Mouse (Mus musculus): ENCODE data around the gene Zbtb7a. TPM values are rescaled to one million over a fixed set of nuclear protein-coding genes. Genes with fewer than 3 reads are reported as not detected.

Zbtb7a gene
- polyA plus RNA-seq, 1 experiment from 2014 or later, result 25.5 TPM

GRCm38 (mm10) chr10:81143157-81143633 is 8.2 kb downstream of the Zbtb7a start:
- H3K4me2 ChIP-seq (ENCODE audit: low read depth, low read length), result no peak overlapping the region
- no peaks in the 10 kb centered on the region for H3K9me3 ChIP-seq (replicated peaks; ENCODE audit: control insufficient read depth, low read length)
- peaks cover 46% of the 10 kb centered on the region for H3K4me1 ChIP-seq (ENCODE audit: control insufficient read depth, insufficient read depth, low read length)
- H3K4me3 ChIP-seq (ENCODE audit: low read length), result no peak overlapping the region
- ATAC-seq (replicated peaks; ENCODE audit: extremely low read depth, insufficient read depth, low FRiP score), result no peak
- WGBS, result 84% methylated on average over 7 of the region's 7 CpGs
- no peaks in the 10 kb centered on the region for H3K27me3 ChIP-seq (ENCODE audit: control insufficient read depth, insufficient read depth, low read length)
- H3K27ac ChIP-seq (ENCODE audit: low read length), result no peak overlapping the region
- H3K36me3 ChIP-seq (ENCODE audit: control insufficient read depth, insufficient read depth), result peaks cover 38% of the 10 kb centered on the region
- no peak overlapping the region; the same call in 1 of the 2 replicates for H3K9ac ChIP-seq (ENCODE audit: low read length)

- H3K36me3 ChIP-seq (ENCODE audit: control insufficient read depth, insufficient read depth), result peaks cover 45% of the 10 kb centered on the region
- H3K4me2 ChIP-seq (ENCODE audit: low read depth, low read length), result no peak overlapping the region
- no peak overlapping the region for H3K9ac ChIP-seq (ENCODE audit: low read length)
- H3K4me1 ChIP-seq (ENCODE audit: control insufficient read depth, insufficient read depth, low read length), result peaks cover 40% of the 10 kb centered on the region
- 94% methylated on average over 52 of the region's 52 CpGs for WGBS
- no peaks in the 10 kb centered on the region for H3K27me3 ChIP-seq (ENCODE audit: control insufficient read depth, insufficient read depth, low read length)
- H3K27ac ChIP-seq (ENCODE audit: low read length), result no peak overlapping the region
- no peak for ATAC-seq (replicated peaks; ENCODE audit: extremely low read depth, insufficient read depth, low FRiP score)
- no peak overlapping the region for H3K4me3 ChIP-seq (ENCODE audit: low read length)
- no peaks in the 10 kb centered on the region for H3K9me3 ChIP-seq (replicated peaks; ENCODE audit: control insufficient read depth, low read length)
Measured at GRCm38 (mm10) chr10:81143845-81144437, 8.9 kb downstream of the Zbtb7a start.

GRCm38 (mm10) chr10:81144667-81145066 is 9.6 kb downstream of the Zbtb7a start:
- H3K36me3 ChIP-seq (ENCODE audit: control insufficient read depth, insufficient read depth), result peaks cover 52% of the 10 kb centered on the region
- peaks cover 32% of the 10 kb centered on the region for H3K4me1 ChIP-seq (ENCODE audit: control insufficient read depth, insufficient read depth, low read length)
- WGBS, result 77% methylated on average over 27 of the region's 27 CpGs
- H3K4me2 ChIP-seq (ENCODE audit: low read depth, low read length), result no peak overlapping the region
- no peak overlapping the region for H3K27ac ChIP-seq (ENCODE audit: low read length)
- no peak for ATAC-seq (replicated peaks; ENCODE audit: extremely low read depth, insufficient read depth, low FRiP score)
- no peak overlapping the region for H3K9ac ChIP-seq (ENCODE audit: low read length)
- no peaks in the 10 kb centered on the region for H3K9me3 ChIP-seq (replicated peaks; ENCODE audit: control insufficient read depth, low read length)
- H3K4me3 ChIP-seq (ENCODE audit: low read length), result no peak overlapping the region
- H3K27me3 ChIP-seq (ENCODE audit: control insufficient read depth, insufficient read depth, low read length), result no peaks in the 10 kb centered on the region

- ATAC-seq (replicated peaks; ENCODE audit: extremely low read depth, insufficient read depth, low FRiP score), result no peak
- H3K9me3 ChIP-seq (replicated peaks; ENCODE audit: control insufficient read depth, low read length), result no peaks in the 10 kb centered on the region
- H3K4me2 ChIP-seq (ENCODE audit: low read depth, low read length), result no peak overlapping the region
- no peaks in the 10 kb centered on the region for H3K27me3 ChIP-seq (ENCODE audit: control insufficient read depth, insufficient read depth, low read length)
- H3K36me3 ChIP-seq (ENCODE audit: control insufficient read depth, insufficient read depth), result peaks cover 54% of the 10 kb centered on the region
- H3K4me1 ChIP-seq (ENCODE audit: control insufficient read depth, insufficient read depth, low read length), result peaks cover 26% of the 10 kb centered on the region
- H3K4me3 ChIP-seq (ENCODE audit: low read length), result no peak overlapping the region
- no peak overlapping the region for H3K9ac ChIP-seq (ENCODE audit: low read length)
- WGBS, result 91% methylated on average over 6 of the region's 6 CpGs
- H3K27ac ChIP-seq (ENCODE audit: low read length), result no peak overlapping the region
Measured at GRCm38 (mm10) chr10:81145307-81145706, 10.3 kb downstream of the Zbtb7a start.

- no peak overlapping the region for H3K4me3 ChIP-seq (ENCODE audit: low read length)
- peaks cover 21% of the 10 kb centered on the region for H3K4me1 ChIP-seq (ENCODE audit: control insufficient read depth, insufficient read depth, low read length)
- no peaks in the 10 kb centered on the region for H3K9me3 ChIP-seq (replicated peaks; ENCODE audit: control insufficient read depth, low read length)
- H3K27me3 ChIP-seq (ENCODE audit: control insufficient read depth, insufficient read depth, low read length), result no peaks in the 10 kb centered on the region
- ATAC-seq (replicated peaks; ENCODE audit: extremely low read depth, insufficient read depth, low FRiP score), result no peak
- no peak overlapping the region for H3K27ac ChIP-seq (ENCODE audit: low read length)
- H3K9ac ChIP-seq (ENCODE audit: low read length), result no peak overlapping the region
- no peak overlapping the region for H3K4me2 ChIP-seq (ENCODE audit: low read depth, low read length)
- 86% methylated on average over 7 of the region's 7 CpGs for WGBS
- H3K36me3 ChIP-seq (ENCODE audit: control insufficient read depth, insufficient read depth), result peaks cover 54% of the 10 kb centered on the region
Measured at GRCm38 (mm10) chr10:81145778-81146177, 10.8 kb downstream of the Zbtb7a start.

GRCm38 (mm10) chr10:81146296-81146695 is 11.3 kb downstream of the Zbtb7a start:
- ATAC-seq (replicated peaks; ENCODE audit: extremely low read depth, insufficient read depth, low FRiP score), result no peak
- H3K27me3 ChIP-seq (ENCODE audit: control insufficient read depth, insufficient read depth, low read length), result no peaks in the 10 kb centered on the region
- H3K4me3 ChIP-seq (ENCODE audit: low read length), result no peak overlapping the region
- no peak overlapping the region for H3K27ac ChIP-seq (ENCODE audit: low read length)
- H3K4me1 ChIP-seq (ENCODE audit: control insufficient read depth, insufficient read depth, low read length), result peaks cover 16% of the 10 kb centered on the region
- 76% methylated on average over 4 of the region's 4 CpGs for WGBS
- peaks cover 54% of the 10 kb centered on the region for H3K36me3 ChIP-seq (ENCODE audit: control insufficient read depth, insufficient read depth)
- no peak overlapping the region for H3K9ac ChIP-seq (ENCODE audit: low read length)
- H3K9me3 ChIP-seq (replicated peaks; ENCODE audit: control insufficient read depth, low read length), result no peaks in the 10 kb centered on the region
- no peak overlapping the region for H3K4me2 ChIP-seq (ENCODE audit: low read depth, low read length)

- H3K27ac ChIP-seq (ENCODE audit: low read length), result no peak overlapping the region
- no peak overlapping the region for H3K4me3 ChIP-seq (ENCODE audit: low read length)
- no peak overlapping the region for H3K9ac ChIP-seq (ENCODE audit: low read length)
- peaks cover 60% of the 10 kb centered on the region for H3K36me3 ChIP-seq (ENCODE audit: control insufficient read depth, insufficient read depth)
- 73% methylated on average over 6 of the region's 6 CpGs for WGBS
- no peaks in the 10 kb centered on the region for H3K27me3 ChIP-seq (ENCODE audit: control insufficient read depth, insufficient read depth, low read length)
- H3K9me3 ChIP-seq (replicated peaks; ENCODE audit: control insufficient read depth, low read length), result no peaks in the 10 kb centered on the region
- H3K4me1 ChIP-seq (ENCODE audit: control insufficient read depth, insufficient read depth, low read length), result peaks cover 5% of the 10 kb centered on the region; the same call in 1 of the 2 replicates
- no peak overlapping the region for H3K4me2 ChIP-seq (ENCODE audit: low read depth, low read length)
- no peak for ATAC-seq (replicated peaks; ENCODE audit: extremely low read depth, insufficient read depth, low FRiP score)
Measured at GRCm38 (mm10) chr10:81151261-81151660, 16.2 kb downstream of the Zbtb7a start.

- H3K27ac ChIP-seq (ENCODE audit: low read length), result peak overlapping the region; percentile 53
- no peak; the same call in 1 of the 2 replicates for ATAC-seq (replicated peaks; ENCODE audit: extremely low read depth, insufficient read depth, low FRiP score)
Measured at GRCm38 (mm10) chr10:81152609-81153008, 17.6 kb downstream of the Zbtb7a start.

GRCm38 (mm10) chr10:81154313-81154712 is 19.3 kb downstream of the Zbtb7a start:
- ATAC-seq (replicated peaks; ENCODE audit: extremely low read depth, insufficient read depth, low FRiP score), result no peak
- Histone ChIP-seq H3K27me3 (ENCODE audit: control insufficient read depth, insufficient read depth, low read length) (no peaks in the 10 kb centered on the region), H3K27ac (ENCODE audit: low read length) (no peak overlapping the region), H3K4me3 (ENCODE audit: low read length) (no peak overlapping the region), H3K4me1 (ENCODE audit: control insufficient read depth, insufficient read depth, low read length) (peaks cover 5% of the 10 kb centered on the region; the same call in 1 of the 2 replicates), H3K9me3 (replicated peaks; ENCODE audit: control insufficient read depth, low read length) (no peaks in the 10 kb centered on the region), H3K36me3 (ENCODE audit: control insufficient read depth, insufficient read depth) (peaks cover 48% of the 10 kb centered on the region), H3K9ac (ENCODE audit: low read length) (no peak overlapping the region), H3K4me2 (ENCODE audit: low read depth, low read length) (no peak overlapping the region)
- 88% methylated on average over 12 of the region's 12 CpGs for whole genome bisulfite sequencing

More at GRCm38 (mm10) chr10:81152609-81153008, 17.6 kb downstream of the Zbtb7a start:
- H3K27me3 ChIP-seq (ENCODE audit: control insufficient read depth, insufficient read depth, low read length), result no peaks in the 10 kb centered on the region
- no peaks in the 10 kb centered on the region for H3K9me3 ChIP-seq (replicated peaks; ENCODE audit: control insufficient read depth, low read length)
- H3K4me3 ChIP-seq (ENCODE audit: low read length), result no peak overlapping the region
- no peak overlapping the region for H3K4me2 ChIP-seq (ENCODE audit: low read depth, low read length)
- H3K4me1 ChIP-seq (ENCODE audit: control insufficient read depth, insufficient read depth, low read length), result peaks cover 5% of the 10 kb centered on the region; the same call in 1 of the 2 replicates
- 55% methylated on average over 12 of the region's 12 CpGs for WGBS
- H3K9ac ChIP-seq (ENCODE audit: low read length), result no peak overlapping the region
- peaks cover 62% of the 10 kb centered on the region for H3K36me3 ChIP-seq (ENCODE audit: control insufficient read depth, insufficient read depth)
